15 mouse cellular contexts compared by ENCODE assay signal in genomic region chr1:62699801-62700200, GRCm38 (mm10).
"Had no signal": no experiment of that assay in that cellular context is flagged by ENCODE, and none has a peak within 500 bp of the region (broad histone marks: within the 10 kb centered on the region; RNA-seq: fewer than 3 reads in every experiment).

No protein-coding gene starts in this region.

- H3K27ac ChIP-seq: neural tube, embryonic 15.5 days; stomach, embryonic 15.5 days; stomach, postnatal 0 days had no signal

- H3K27me3 ChIP-seq: stomach, embryonic 15.5 days had no signal

- H3K36me3 ChIP-seq: neural tube, embryonic 15.5 days; stomach, embryonic 15.5 days had no signal

- H3K4me3 ChIP-seq: neural tube, embryonic 15.5 days; stomach, embryonic 15.5 days had no signal

- H3K9me3 ChIP-seq: neural tube, embryonic 15.5 days; stomach, embryonic 15.5 days had no signal

- H3K9ac ChIP-seq: neural tube, embryonic 15.5 days; stomach, embryonic 15.5 days had no signal

- H3K4me2 ChIP-seq: neural tube, embryonic 15.5 days; stomach, embryonic 15.5 days had no signal

- DNase-seq: retina, postnatal 1 day; right cerebral cortex, adult 18-20 months; right cerebral cortex, postnatal 14 days; right cerebral cortex, postnatal 25 days; right cerebral cortex, postnatal 4 days; spleen, adult 18-20 months; thymus, adult 18-20 months; thymus, adult 2 months; thymus, postnatal 14 days; thymus, postnatal 25 days; thymus, postnatal 36 days; thymus, postnatal 4 days had no signal
